Mouse (Mus musculus) forebrain, embryonic 13.5 days (tissue): ENCODE results near the gene Scmh1. TPM values are rescaled to one million over a fixed set of nuclear protein-coding genes. Genes with fewer than 3 reads are reported as not detected.
A peak's percentile ranks its signal among the peaks of the same experiment; 100 is the strongest.
"Not testable (repeated sequence)": the region's sequence is repeated elsewhere in the genome, so short reads cannot be mapped to it uniquely, and the experiment has no call there.

Source experiments
- ATAC-seq: fragments of 200-750 bp; cut with Nextera tagmentation; 2 replicates; pipeline ENCODE4 v1.8.0; 2017
- H3K27ac ChIP-seq: fragments of 300-500 bp; sonication (generic); 2 replicates; pipeline ENCODE4 v1.5.1; 2015; ENCODE audit warnings: inconsistent platforms, mild to moderate bottlenecking, moderate library complexity
- H3K27me3 ChIP-seq: fragments of 300-500 bp; sonication (generic); 2 replicates; pipeline ENCODE4 v1.6.1; 2015; ENCODE audit warnings: mild to moderate bottlenecking, inconsistent platforms
- H3K36me3 ChIP-seq: fragments of 300-500 bp; sonication (generic); 2 replicates; pipeline ENCODE4 v1.6.1; 2015; ENCODE audit warnings: mild to moderate bottlenecking, inconsistent platforms; ENCODE audit not compliant: poor library complexity, severe bottlenecking
- H3K4me1 ChIP-seq: fragments of 300-500 bp; sonication (generic); 2 replicates; pipeline ENCODE4 v1.6.1; 2015; ENCODE audit warnings: inconsistent platforms
- H3K4me2 ChIP-seq: fragments of 300-500 bp; sonication (generic); 2 replicates; pipeline ENCODE4 v1.6.1; 2015; ENCODE audit warnings: inconsistent platforms, mild to moderate bottlenecking, moderate library complexity
- H3K4me3 ChIP-seq: fragments of 300-500 bp; sonication (generic); 2 replicates; pipeline ENCODE4 v1.5.1; 2015; ENCODE audit warnings: mild to moderate bottlenecking, inconsistent platforms
- H3K9ac ChIP-seq: fragments of 300-500 bp; sonication (generic); 2 replicates; pipeline ENCODE4 v1.6.1; 2015; ENCODE audit warnings: mild to moderate bottlenecking, inconsistent platforms
- H3K9me3 ChIP-seq: fragments of 300-500 bp; sonication (generic); replicated peaks from 2 replicates; pipeline ENCODE4 v1.6.1; 2016; ENCODE audit warnings: inconsistent platforms
- WGBS: fragments of 180-500 bp; shearing (Covaris S2); methylation state at CpG from one replicate; pipeline ENCODE4 v1.1.7; 2015; 5-methylcytosine and 5-hydroxymethylcytosine counted together
- polyA plus RNA-seq: library from polyadenylated mRNA; unstranded; fragments of >200 nt; fragmentation: Nextera tagmentation; extraction: Ambion mirVana; gene quantifications from 2 replicates; pipeline ENCODE4 v1.2.1, GENCODE M21; 2015

Gene Scmh1
- polyA plus RNA-seq, 1 experiment from 2014 or later, result 49.7 TPM

DNA sequence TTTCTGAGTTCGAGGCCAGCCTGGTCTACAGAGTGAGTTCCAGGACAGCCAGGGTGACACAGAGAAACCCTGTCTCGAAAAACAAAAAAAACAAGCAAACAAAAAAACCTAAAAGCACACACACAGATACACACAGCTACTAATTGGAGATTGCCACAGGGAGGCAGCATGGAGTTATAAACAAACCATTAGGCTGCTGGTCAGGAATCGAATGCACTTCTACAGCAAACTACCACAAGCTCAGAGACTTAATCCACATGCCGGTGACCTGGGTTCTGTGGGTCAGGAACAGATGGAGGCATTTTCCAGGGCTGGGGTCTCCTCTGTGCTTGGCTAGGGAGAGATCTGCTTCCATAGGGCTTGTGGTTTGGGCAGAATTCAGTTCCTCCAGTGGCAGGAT lies 17.6 kb upstream of the Scmh1 start:
- Histone ChIP-seq H3K9me3 (no peaks in the 10 kb centered on the region), H3K4me3 (no peak overlapping the region), H3K4me2 (no peak overlapping the region), H3K27me3 (peaks cover 59% of the 10 kb centered on the region), H3K27ac (no peak overlapping the region), H3K36me3 (no peaks in the 10 kb centered on the region), H3K9ac (no peak overlapping the region), H3K4me1 (peaks cover 14% of the 10 kb centered on the region)
- WGBS, result 39% methylated on average over 4 of the region's 4 CpGs
- ATAC-seq, result no peak

DNA sequence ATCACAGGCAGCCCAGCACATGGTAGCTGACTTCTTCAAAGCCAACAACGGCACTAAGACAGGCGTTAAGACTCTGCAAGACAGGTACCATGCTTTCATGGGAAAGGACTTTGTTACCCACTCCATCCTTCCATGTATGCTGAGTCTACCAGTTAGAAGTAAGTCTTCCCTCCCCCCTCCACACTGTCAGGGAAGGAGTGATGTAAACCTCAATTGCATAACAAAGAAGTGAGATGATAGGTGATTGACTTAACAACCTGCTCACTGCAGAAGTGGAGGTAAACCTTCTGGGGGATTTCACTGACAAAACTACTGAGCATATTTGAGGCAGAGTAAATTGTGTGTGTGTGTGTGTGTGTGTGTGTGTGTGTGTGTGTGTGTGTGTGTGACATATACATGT lies 17.1 kb upstream of the Scmh1 start:
- Histone ChIP-seq H3K9ac (no peak overlapping the region), H3K4me1 (peaks cover 14% of the 10 kb centered on the region), H3K27ac (no peak overlapping the region), H3K4me3 (no peak overlapping the region), H3K9me3 (no peaks in the 10 kb centered on the region), H3K27me3 (peaks cover 59% of the 10 kb centered on the region), H3K4me2 (no peak overlapping the region), H3K36me3 (no peaks in the 10 kb centered on the region)
- ATAC-seq, result no peak
- 86% methylated on average over 2 of the region's 2 CpGs for WGBS

DNA sequence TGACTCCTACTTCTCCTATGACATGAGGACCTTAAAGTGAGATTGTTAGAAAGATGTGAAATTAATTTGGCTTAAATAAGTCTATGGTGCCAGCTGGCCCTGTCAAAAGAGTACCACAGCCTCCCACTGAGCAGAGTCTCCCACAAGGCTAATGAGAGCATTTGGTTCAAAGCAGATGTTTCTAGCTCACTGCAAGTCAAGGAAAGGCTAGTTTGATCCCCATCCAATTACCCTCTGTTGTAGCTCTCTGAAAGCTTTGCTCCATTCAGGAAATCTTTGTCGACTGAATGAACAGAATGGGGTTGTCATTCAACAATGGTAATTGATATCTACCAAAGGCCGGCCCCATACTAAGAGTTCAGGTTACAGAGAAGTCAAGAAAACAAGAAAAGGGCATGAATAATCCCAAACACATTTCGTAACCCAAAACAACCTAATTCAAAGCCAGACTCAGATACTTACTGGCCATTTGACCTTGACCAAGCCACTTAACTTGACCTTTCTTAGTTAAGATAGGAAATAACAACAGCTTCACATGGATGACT lies 16.0 kb upstream of the Scmh1 start:
- Histone ChIP-seq H3K9me3 (no peaks in the 10 kb centered on the region), H3K4me3 (no peak overlapping the region), H3K4me2 (no peak overlapping the region), H3K27me3 (peaks cover 57% of the 10 kb centered on the region), H3K36me3 (no peaks in the 10 kb centered on the region), H3K9ac (no peak overlapping the region), H3K4me1 (peaks cover 14% of the 10 kb centered on the region), H3K27ac (no peak overlapping the region)
- ATAC-seq, result no peak
- WGBS, result 4% methylated on average over 3 of the region's 3 CpGs

DNA sequence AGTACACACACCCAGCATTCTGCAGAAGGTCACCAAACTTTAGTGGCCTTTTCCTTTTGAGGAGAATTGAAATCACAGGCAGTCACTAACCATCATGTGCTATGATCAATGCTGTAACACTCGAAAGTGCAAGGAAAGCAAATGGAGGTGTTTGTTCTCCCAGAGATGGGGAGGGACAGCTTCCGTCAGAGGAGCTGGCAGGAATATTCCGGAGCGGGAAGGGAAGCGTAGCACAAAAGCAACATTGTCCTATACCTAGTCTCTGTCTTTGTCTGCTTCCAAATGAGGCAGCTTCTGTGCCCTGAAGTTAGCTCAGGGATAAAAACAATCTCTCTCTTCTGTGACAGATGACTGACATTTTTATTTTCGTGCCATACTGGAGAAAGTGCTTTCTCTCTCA lies 15.5 kb upstream of the Scmh1 start:
- WGBS, result 26% methylated on average over 6 of the region's 6 CpGs
- no peak overlapping the region for H3K27ac ChIP-seq
- H3K4me3 ChIP-seq, result no peak overlapping the region
- H3K27me3 ChIP-seq, result peaks cover 52% of the 10 kb centered on the region
- H3K9me3 ChIP-seq, result no peaks in the 10 kb centered on the region
- no peak overlapping the region for H3K9ac ChIP-seq
- no peak overlapping the region for H3K4me2 ChIP-seq
- no peaks in the 10 kb centered on the region for H3K36me3 ChIP-seq
- H3K4me1 ChIP-seq, result peaks cover 14% of the 10 kb centered on the region
- ATAC-seq, result no peak

DNA sequence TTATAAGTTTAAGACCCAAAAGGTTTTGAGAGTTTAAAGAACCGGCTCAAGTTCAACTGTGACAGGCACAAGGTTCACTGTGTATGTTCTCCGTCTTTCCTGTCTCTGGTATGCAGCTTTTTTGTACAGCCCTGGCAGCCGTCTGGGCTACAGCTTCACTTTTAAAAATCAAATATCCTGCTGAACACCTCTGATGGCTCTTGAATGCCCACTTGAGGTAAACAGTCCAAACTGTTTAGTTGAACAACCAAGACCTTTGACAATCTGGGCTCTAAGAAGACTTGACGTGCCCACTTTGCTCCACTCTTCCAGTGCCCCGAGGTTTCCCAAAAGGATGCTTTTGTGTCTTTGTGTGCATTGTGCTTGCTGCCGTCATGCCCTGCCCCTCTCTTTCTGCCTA lies 13.5 kb upstream of the Scmh1 start:
- no peak for ATAC-seq
- Histone ChIP-seq H3K4me3 (no peak overlapping the region), H3K27ac (no peak overlapping the region), H3K27me3 (peaks cover 46% of the 10 kb centered on the region), H3K9ac (no peak overlapping the region), H3K4me1 (peaks cover 14% of the 10 kb centered on the region), H3K36me3 (no peaks in the 10 kb centered on the region), H3K4me2 (no peak overlapping the region), H3K9me3 (no peaks in the 10 kb centered on the region)
- 54% methylated on average over 6 of the region's 6 CpGs for WGBS

DNA sequence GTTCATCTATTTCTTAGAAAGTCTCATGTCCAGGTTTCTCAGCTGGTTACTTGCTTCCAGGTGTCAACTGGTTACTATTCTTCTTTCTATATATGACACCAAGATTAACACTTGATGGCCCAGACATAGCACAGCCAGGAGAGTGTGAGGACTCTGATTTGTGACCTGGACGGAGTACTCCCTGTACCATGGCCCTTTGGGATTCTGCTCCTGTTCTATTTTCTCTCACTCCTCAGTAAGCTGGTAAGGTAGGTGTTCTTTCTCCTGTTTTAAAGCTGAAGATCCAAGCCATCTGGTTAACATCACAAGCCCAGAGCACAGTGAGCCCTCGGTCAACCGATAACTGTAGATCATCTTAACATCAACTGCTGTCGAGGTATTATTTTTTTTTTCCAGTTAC lies 12.7 kb upstream of the Scmh1 start:
- ATAC-seq, result no peak
- Histone ChIP-seq H3K9ac (no peak overlapping the region), H3K27ac (no peak overlapping the region), H3K9me3 (no peaks in the 10 kb centered on the region), H3K4me2 (no peak overlapping the region), H3K27me3 (peaks cover 40% of the 10 kb centered on the region), H3K4me1 (peaks cover 14% of the 10 kb centered on the region), H3K36me3 (no peaks in the 10 kb centered on the region), H3K4me3 (no peak overlapping the region)
- WGBS, result 74% methylated on average over 4 of the region's 4 CpGs

DNA sequence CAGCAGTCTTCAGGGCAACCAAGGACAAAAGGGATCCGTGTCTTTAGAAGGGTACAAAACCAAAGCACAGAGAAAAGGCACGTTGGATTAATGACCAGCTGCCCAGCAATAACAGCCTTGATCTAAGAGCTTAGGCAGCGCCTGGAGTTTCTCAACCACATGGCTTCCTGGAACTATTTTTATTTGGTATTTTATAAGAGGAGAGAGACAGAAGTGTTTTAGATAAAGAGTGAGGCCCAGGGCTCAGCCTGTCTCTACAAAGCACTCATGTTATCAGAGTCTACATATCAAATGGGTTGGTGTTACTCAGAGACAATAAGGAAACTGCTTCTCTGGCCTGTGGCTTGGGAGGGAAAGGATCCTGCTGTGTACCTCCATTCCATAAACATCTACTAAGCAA lies 12.3 kb upstream of the Scmh1 start:
- Histone ChIP-seq H3K4me3 (no peak overlapping the region), H3K27ac (no peak overlapping the region), H3K4me1 (peaks cover 14% of the 10 kb centered on the region), H3K9me3 (no peaks in the 10 kb centered on the region), H3K36me3 (no peaks in the 10 kb centered on the region), H3K4me2 (no peak overlapping the region), H3K27me3 (peaks cover 38% of the 10 kb centered on the region), H3K9ac (no peak overlapping the region)
- no peak for ATAC-seq
- 43% methylated on average over 3 of the region's 3 CpGs for WGBS

DNA sequence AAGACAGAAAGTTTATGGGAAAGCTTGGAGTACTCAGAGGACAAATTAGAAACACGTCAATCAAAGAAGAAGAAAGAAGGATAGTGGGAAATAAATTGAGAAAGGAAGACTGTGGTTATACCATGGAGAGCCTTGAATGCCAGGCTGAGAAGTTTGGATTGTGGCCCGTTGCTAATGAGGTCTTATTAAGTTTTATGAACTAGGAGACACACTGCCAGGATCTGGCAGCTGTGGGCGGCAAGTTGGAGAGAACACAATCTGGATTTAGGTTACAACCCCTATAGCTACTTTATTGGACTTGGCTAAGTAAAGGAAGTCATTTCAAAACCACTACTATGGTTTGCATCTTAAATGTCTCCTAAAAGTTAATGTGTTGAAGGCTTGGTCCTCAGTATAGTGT lies 4.8 kb upstream of the Scmh1 start:
- Histone ChIP-seq H3K4me2 (no peak overlapping the region), H3K9ac (no peak overlapping the region), H3K27ac (no peak overlapping the region), H3K36me3 (no peaks in the 10 kb centered on the region), H3K27me3 (peaks cover 13% of the 10 kb centered on the region), H3K4me1 (peaks cover 7% of the 10 kb centered on the region; the same call in 1 of the 2 replicates), H3K4me3 (no peak overlapping the region), H3K9me3 (no peaks in the 10 kb centered on the region)
- WGBS, result 56% methylated on average over 3 of the region's 3 CpGs
- no peak for ATAC-seq

DNA sequence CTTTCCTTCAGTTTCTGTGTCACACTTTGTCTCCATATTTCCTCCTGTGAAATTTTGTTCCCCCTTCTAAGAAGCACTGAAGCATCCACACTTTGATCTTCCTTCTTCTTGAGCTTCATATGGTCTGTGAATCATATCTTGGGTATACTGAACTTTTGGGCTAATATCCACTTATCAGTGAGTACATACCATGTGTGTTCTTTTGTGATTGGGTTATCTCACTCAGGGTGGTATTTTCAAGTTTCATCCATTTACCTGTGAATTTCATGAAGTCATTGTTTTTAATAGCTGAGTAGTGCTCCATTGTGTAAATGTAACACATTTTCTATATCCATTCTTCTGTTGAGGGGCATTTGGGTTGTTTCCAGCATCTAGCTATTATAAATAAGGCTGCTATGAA lies 3.0 kb upstream of the Scmh1 start:
- not testable (repeated sequence) for H3K36me3 ChIP-seq, H3K4me2 ChIP-seq, ATAC-seq, H3K4me3 ChIP-seq, H3K9me3 ChIP-seq, H3K27me3 ChIP-seq, H3K27ac ChIP-seq, H3K9ac ChIP-seq
- H3K4me1 ChIP-seq, result peaks cover 19% of the 10 kb centered on the region

DNA sequence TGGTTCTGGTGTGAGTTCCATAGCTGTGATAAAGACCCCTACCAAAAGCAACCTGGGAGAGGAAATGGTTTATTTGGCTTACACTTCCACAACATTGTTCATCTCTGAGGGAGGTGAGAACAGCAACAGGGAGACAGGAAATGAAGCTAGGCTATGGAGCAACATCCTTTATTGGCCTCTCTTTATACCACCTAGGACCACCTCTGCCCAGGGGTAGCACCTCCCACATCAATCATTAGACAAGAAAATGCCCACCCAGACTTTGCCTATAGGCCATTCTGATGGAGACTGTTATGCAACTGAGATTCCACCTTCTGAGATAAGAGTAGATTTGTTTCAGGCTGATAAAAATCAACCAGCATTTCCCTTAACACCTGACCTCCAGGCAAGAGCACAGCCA lies 834 bp upstream of the Scmh1 start:
- peak overlapping the region; percentile 65; the same call in 1 of the 2 replicates for H3K4me2 ChIP-seq
- H3K9ac ChIP-seq, result no peak overlapping the region
- ATAC-seq, result no peak
- peaks cover 30% of the 10 kb centered on the region for H3K4me1 ChIP-seq
- H3K4me3 ChIP-seq, result 0 out of 2 replicates have a peak overlapping the region, but pooled peaks have one; percentile 97
- no peak overlapping the region for H3K27ac ChIP-seq
- H3K9me3 ChIP-seq, result no peaks in the 10 kb centered on the region
- no peaks in the 10 kb centered on the region for H3K36me3 ChIP-seq
- peaks cover 9% of the 10 kb centered on the region; the same call in 1 of the 2 replicates for H3K27me3 ChIP-seq

DNA sequence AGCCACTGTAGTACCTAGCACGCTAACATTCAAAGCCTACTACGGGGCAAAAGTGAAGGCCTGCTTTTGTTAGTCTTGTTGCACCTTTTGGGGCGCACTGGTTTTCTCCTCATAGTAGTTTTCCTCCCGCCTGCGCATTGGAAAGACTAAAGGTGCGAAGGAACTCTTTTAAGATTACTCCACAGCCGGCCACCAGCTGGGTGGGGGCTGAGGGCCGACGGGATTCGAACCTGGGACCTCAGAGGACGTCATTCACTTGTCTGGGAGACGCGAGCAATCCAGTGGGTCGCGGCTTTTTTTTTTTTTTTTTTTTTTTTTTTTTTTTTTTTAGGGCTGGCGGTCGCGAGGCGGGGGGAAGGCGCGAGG lies 320 bp upstream of the Scmh1 start:
- Histone ChIP-seq H3K4me2 (peak overlapping the region; percentile 65), H3K9ac (0 out of 2 replicates have a peak overlapping the region, but pooled peaks have one; percentile 48), H3K9me3 (no peaks in the 10 kb centered on the region), H3K27ac (no peak overlapping the region), H3K36me3 (no peaks in the 10 kb centered on the region), H3K4me3 (peak overlapping the region; percentile 97), H3K27me3 (peaks cover 9% of the 10 kb centered on the region; the same call in 1 of the 2 replicates), H3K4me1 (peaks cover 29% of the 10 kb centered on the region)
- WGBS, result 9% methylated on average over 15 of the region's 21 CpGs
- peak; percentile 29 for ATAC-seq

DNA sequence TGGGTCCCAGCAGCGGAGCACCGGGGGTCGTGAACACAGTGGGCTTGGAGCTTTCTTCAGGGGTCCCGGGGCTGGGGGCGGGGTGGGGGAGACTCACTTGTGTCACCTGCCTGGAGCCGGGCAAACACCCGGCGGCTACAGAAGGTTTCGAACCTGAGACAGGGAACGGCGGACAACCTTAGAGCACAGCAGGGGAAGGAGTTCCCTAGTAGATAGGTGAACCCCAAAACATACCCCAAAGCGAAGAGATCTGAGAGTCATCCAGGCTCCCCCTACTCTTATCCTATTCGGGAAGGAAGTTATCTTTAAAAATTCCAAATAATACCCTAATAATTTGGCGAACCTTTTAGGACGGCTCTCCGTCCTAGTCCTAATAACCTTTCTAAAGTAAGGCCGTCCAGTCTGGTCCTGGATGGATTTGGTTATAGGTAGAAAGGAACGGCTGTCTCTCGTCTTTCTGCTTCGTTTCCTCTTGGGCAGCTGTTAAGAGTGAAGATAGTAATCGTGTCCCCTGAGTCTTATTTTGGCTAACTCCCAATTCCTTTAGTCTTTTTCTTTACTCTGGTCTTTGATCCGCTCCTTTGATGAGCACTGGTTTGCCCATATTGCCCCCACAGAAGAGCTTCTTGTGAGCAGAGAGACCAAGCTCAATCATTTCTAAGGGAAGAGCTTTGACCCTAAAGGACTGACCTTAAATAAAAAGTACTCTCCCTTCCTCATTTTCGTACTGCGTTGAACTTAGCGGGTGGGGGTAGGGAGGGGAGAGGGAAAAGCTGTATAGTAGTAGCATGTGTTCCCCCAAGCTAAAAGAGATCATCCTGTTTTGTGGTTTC lies 941 bp downstream of the Scmh1 start:
- 4% methylated on average over 25 of the region's 25 CpGs for WGBS
- peaks cover 23% of the 10 kb centered on the region for H3K4me1 ChIP-seq
- H3K36me3 ChIP-seq, result no peaks in the 10 kb centered on the region
- ATAC-seq, result peak; percentile 59; the same call in 1 of the 2 replicates
- H3K9ac ChIP-seq, result peak overlapping the region; percentile 99
- peak overlapping the region; percentile 65 for H3K4me2 ChIP-seq
- H3K27me3 ChIP-seq, result peaks cover 9% of the 10 kb centered on the region; the same call in 1 of the 2 replicates
- peak overlapping the region; percentile 92 for H3K27ac ChIP-seq
- H3K9me3 ChIP-seq, result no peaks in the 10 kb centered on the region
- H3K4me3 ChIP-seq, result peak overlapping the region; percentile 97
